Mouse (Mus musculus): ENCODE data around the gene Pde8b. TPM values are rescaled to one million over a fixed set of nuclear protein-coding genes. Genes with fewer than 3 reads are reported as not detected.

Gene Pde8b
- polyA plus RNA-seq, 1 experiment: 6.3 TPM

GRCm38 (mm10) chr13:95056501-95057280 lies 193.4 kb downstream of the Pde8b start:
- WGBS: 79% methylated on average over 11 of the region's 11 CpGs
- TF ChIP-seq CTCF (IDR thresholded peaks at IDR 0.05; ENCODE audit: control insufficient read depth, insufficient read depth, low read length): no peak
- TF ChIP-seq POLR2A (IDR thresholded peaks at IDR 0.05; ENCODE audit: borderline replicate concordance, control insufficient read depth, low read depth, low read length): no peak
- no peak overlapping the region for H3K4me3 ChIP-seq (replicated peaks; ENCODE audit: control insufficient read depth, low read depth, low read length)

GRCm38 (mm10) chr13:95055742-95056388 lies 194.3 kb downstream of the Pde8b start:
- H3K27ac ChIP-seq (ENCODE audit: control insufficient read depth, insufficient read depth, low read depth, low read length, poor library complexity): no peak overlapping the region
- TF ChIP-seq CTCF (IDR thresholded peaks at IDR 0.05; ENCODE audit: control insufficient read depth, insufficient read depth, low read length) (no peak), POLR2A (IDR thresholded peaks at IDR 0.05; ENCODE audit: borderline replicate concordance, control insufficient read depth, low read depth, low read length) (no peak)
- H3K4me3 ChIP-seq (replicated peaks; ENCODE audit: control insufficient read depth, low read depth, low read length): no peak overlapping the region
- WGBS: 59% methylated on average over 1 of the region's 1 CpGs
- no peaks in the 10 kb centered on the region for H3K4me1 ChIP-seq (ENCODE audit: control insufficient read depth, insufficient read depth, low read length)

More at GRCm38 (mm10) chr13:95056501-95057280, 193.4 kb downstream of the Pde8b start:
- no peaks in the 10 kb centered on the region for H3K4me1 ChIP-seq (ENCODE audit: control insufficient read depth, insufficient read depth, low read length)
- no peak overlapping the region for H3K27ac ChIP-seq (ENCODE audit: control insufficient read depth, insufficient read depth, low read depth, low read length, poor library complexity)

- 84% methylated on average over 3 of the region's 3 CpGs for WGBS
- H3K27ac ChIP-seq (ENCODE audit: control insufficient read depth, insufficient read depth, low read depth, low read length, poor library complexity): no peak overlapping the region
- no peak overlapping the region for H3K4me3 ChIP-seq (replicated peaks; ENCODE audit: control insufficient read depth, low read depth, low read length)
- no peaks in the 10 kb centered on the region for H3K4me1 ChIP-seq (ENCODE audit: control insufficient read depth, insufficient read depth, low read length)
- TF ChIP-seq CTCF (IDR thresholded peaks at IDR 0.05; ENCODE audit: control insufficient read depth, insufficient read depth, low read length): no peak
Measured at GRCm38 (mm10) chr13:95052421-95052820, 197.7 kb downstream of the Pde8b start.

GRCm38 (mm10) chr13:95050398-95050797 lies 199.7 kb downstream of the Pde8b start:
- Histone ChIP-seq H3K4me3 (replicated peaks; ENCODE audit: control insufficient read depth, low read depth, low read length) (no peak overlapping the region), H3K4me1 (ENCODE audit: control insufficient read depth, insufficient read depth, low read length) (no peaks in the 10 kb centered on the region), H3K27ac (ENCODE audit: control insufficient read depth, insufficient read depth, low read depth, low read length, poor library complexity) (no peak overlapping the region)
- 83% methylated on average over 4 of the region's 4 CpGs for WGBS
- TF ChIP-seq CTCF (IDR thresholded peaks at IDR 0.05; ENCODE audit: control insufficient read depth, insufficient read depth, low read length) (no peak), POLR2A (IDR thresholded peaks at IDR 0.05; ENCODE audit: borderline replicate concordance, control insufficient read depth, low read depth, low read length) (no peak)

- Histone ChIP-seq H3K4me3 (replicated peaks; ENCODE audit: control insufficient read depth, low read depth, low read length) (no peak overlapping the region), H3K4me1 (ENCODE audit: control insufficient read depth, insufficient read depth, low read length) (no peaks in the 10 kb centered on the region), H3K27ac (ENCODE audit: control insufficient read depth, insufficient read depth, low read depth, low read length, poor library complexity) (no peak overlapping the region)
- WGBS: 0% methylated on average over 1 of the region's 1 CpGs
- TF ChIP-seq CTCF (IDR thresholded peaks at IDR 0.05; ENCODE audit: control insufficient read depth, insufficient read depth, low read length) (no peak), POLR2A (IDR thresholded peaks at IDR 0.05; ENCODE audit: borderline replicate concordance, control insufficient read depth, low read depth, low read length) (no peak)
Measured at GRCm38 (mm10) chr13:95044108-95044507, 206.0 kb downstream of the Pde8b start.

GRCm38 (mm10) chr13:95040140-95040738 lies 209.9 kb downstream of the Pde8b start:
- H3K27ac ChIP-seq (ENCODE audit: control insufficient read depth, insufficient read depth, low read depth, low read length, poor library complexity): no peak overlapping the region
- TF ChIP-seq POLR2A (IDR thresholded peaks at IDR 0.05; ENCODE audit: borderline replicate concordance, control insufficient read depth, low read depth, low read length) (no peak), CTCF (IDR thresholded peaks at IDR 0.05; ENCODE audit: control insufficient read depth, insufficient read depth, low read length) (no peak)
- 84% methylated on average over 9 of the region's 9 CpGs for WGBS
- H3K4me3 ChIP-seq (replicated peaks; ENCODE audit: control insufficient read depth, low read depth, low read length): no peak overlapping the region
- H3K4me1 ChIP-seq (ENCODE audit: control insufficient read depth, insufficient read depth, low read length): no peaks in the 10 kb centered on the region

GRCm38 (mm10) chr13:95038200-95038599 lies 211.9 kb downstream of the Pde8b start:
- no peak overlapping the region for H3K4me3 ChIP-seq (replicated peaks; ENCODE audit: control insufficient read depth, low read depth, low read length)
- TF ChIP-seq CTCF (IDR thresholded peaks at IDR 0.05; ENCODE audit: control insufficient read depth, insufficient read depth, low read length) (no peak), POLR2A (IDR thresholded peaks at IDR 0.05; ENCODE audit: borderline replicate concordance, control insufficient read depth, low read depth, low read length) (no peak)
- 7% methylated on average over 4 of the region's 4 CpGs for WGBS
- H3K27ac ChIP-seq (ENCODE audit: control insufficient read depth, insufficient read depth, low read depth, low read length, poor library complexity): no peak overlapping the region
- no peaks in the 10 kb centered on the region for H3K4me1 ChIP-seq (ENCODE audit: control insufficient read depth, insufficient read depth, low read length)

GRCm38 (mm10) chr13:95034715-95035114 lies 215.4 kb downstream of the Pde8b start:
- 69% methylated on average over 2 of the region's 2 CpGs for WGBS
- Histone ChIP-seq H3K4me3 (replicated peaks; ENCODE audit: control insufficient read depth, low read depth, low read length) (no peak overlapping the region), H3K4me1 (ENCODE audit: control insufficient read depth, insufficient read depth, low read length) (no peaks in the 10 kb centered on the region), H3K27ac (ENCODE audit: control insufficient read depth, insufficient read depth, low read depth, low read length, poor library complexity) (no peak overlapping the region)
- no peak for TF ChIP-seq CTCF (IDR thresholded peaks at IDR 0.05; ENCODE audit: control insufficient read depth, insufficient read depth, low read length)
- no peak for TF ChIP-seq POLR2A (IDR thresholded peaks at IDR 0.05; ENCODE audit: borderline replicate concordance, control insufficient read depth, low read depth, low read length)

All from bone marrow, adult 2 months (tissue).